Mouse (Mus musculus) cerebellum, postnatal 14 days (tissue): Measurements from ENCODE around the gene Pycr1.

Experiments used
- DNase-seq, 2 experiments: peaks; one replicate each; pipeline ENCODE4 v3.0.0; 2021; ENCODE audit warnings: mixed read lengths in 2 of 2

Gene Pycr1

GRCm38 (mm10) chr11:120657301-120657700 is 13.7 kb upstream of the Pycr1 start:
- DNase-seq, result no peak

- no peak for DNase-seq
These were observed 11.2 kb upstream of the Pycr1 start for GRCm38 (mm10) chr11:120654741-120655140.

DNA sequence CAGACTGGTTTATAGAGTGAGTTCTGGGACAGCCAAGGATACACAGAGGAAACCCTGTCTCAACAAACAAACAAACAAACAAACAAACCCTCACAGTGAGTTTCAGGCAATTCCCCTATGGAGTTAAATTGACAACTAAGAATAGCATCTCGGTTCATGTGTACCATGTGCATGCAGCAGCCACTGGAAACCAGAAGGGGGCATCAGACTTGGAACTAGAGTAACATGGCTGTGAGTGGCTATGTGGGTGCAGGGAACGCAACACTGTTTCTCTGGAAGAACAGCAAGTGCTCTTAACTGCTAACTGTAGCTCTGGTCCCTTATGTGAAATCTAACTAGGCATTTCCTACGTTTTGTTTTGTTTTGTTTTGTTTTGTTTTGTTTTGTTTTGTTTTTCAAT is 8.3 kb upstream of the Pycr1 start:
- no peak for DNase-seq

DNA sequence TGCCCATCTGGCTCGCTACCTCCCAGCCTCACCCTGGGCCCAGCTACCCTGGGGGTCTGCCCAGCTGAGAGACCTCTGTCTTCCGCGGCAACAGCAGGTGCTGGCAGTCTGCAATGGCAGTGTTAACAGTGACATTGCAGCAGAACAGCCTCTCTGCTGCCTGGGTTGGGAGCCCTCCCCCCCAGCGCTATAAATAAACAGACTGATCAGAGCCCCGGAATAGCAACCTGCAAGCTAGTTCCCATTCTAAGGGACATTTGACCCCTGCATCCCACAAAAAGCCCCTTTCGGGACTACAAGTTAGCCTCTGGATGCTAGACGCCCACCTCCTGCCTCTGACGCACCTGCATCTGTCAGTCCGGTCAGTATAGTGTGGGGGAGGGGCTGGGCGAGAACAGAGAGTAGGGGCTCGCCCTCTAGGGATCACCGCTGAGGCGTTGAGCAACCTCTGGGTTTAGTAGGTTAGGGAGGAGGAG is 4.5 kb upstream of the Pycr1 start, which contains the start of gene Myadml2:
TSS of gene Myadml2 (minus strand) at position 158 of the 476 bp plus-strand sequence.
- DNase-seq, result peak; percentile 57 to 64

- no peak for DNase-seq
These were observed 3.7 kb upstream of the Pycr1 start for GRCm38 (mm10) chr11:120647047-120647830.

- peak; percentile 44 to 45 for DNase-seq
These were observed 499 bp downstream of the Pycr1 start for GRCm38 (mm10) chr11:120642939-120643600.

DNA sequence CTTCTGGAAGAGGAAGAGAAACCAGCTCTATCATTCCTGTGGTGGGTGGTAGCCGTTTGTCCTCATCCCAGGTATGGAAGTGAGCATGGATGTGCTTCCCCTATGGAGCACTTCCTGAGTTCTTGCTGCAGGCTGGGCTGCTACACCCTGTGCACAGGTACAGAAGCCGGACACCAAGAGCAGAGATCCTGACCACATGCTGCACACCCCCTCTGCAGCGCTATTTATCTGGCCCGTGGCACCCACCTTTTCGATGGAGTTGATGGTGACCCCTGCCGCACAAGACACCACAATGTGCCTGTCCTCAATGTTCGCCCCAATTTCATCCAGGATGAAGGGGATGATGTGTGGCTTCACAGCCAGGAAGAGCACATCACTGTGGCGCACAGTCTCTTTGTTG is 1.7 kb downstream of the Pycr1 start:
- DNase-seq, result no peak

GRCm38 (mm10) chr11:120641255-120641654 is 2.3 kb downstream of the Pycr1 start:
- DNase-seq, result no peak

DNA sequence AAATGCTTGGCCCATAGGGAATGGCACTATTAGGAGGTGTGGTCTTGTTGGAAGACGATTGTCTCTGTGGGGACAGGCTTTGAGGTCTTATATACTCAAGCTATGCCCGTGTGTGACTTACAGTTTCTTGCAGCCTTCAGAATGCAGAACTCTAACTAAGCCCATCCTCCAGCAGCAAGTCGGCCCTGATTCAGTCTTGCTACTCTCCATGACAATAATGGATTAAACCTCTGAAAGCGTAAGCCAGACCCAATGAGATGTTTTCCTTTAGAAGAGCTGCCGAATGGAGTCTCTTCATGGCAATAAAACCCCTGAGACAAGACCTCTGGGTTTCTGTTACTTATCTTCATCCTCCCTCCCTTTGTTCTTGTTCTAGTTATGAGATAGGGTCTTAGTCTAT is 8.8 kb downstream of the Pycr1 start:
- DNase-seq, result no peak

GRCm38 (mm10) chr11:120633520-120634343 is 9.8 kb downstream of the Pycr1 start, which contains the start of gene Mafg:
TSS of gene Mafg (minus strand) at chr11:120633600.
- peak; percentile 95 for DNase-seq

GRCm38 (mm10) chr11:120632559-120633519 is 10.7 kb downstream of the Pycr1 start:
- peak; percentile 63 to 69 for DNase-seq

DNA sequence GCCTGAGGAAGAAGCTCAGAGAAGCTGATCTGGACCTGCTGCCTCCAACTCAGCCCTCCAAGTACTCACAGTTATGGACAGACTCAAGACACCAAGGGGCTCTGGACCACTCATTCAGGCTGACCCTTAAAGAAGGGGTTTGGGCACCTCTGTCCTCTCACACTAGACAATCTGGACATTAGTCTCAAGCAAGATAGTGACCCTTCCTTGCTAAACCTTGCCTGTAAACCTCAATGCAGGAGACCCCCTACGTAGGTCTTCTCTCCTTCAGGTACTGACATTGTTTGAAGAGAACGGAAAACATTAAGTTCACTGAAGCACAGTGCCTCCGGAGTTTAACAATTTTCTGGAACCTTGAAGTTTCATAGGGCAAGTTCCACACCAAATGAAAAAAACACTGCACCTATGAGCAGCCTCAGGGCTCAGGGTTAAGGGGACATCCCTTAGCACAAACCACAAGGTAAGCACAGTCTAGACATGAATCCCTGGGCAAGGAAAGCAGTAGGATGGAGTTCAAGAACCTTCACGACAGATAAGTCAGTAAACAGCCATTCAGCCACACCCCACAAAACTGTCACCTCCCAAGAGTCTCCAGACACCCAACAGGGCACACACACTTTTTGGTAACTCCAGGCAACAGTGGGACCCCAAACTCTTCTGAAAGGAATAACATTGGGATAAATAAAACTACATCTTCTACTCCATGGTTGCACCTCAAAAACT is 11.7 kb downstream of the Pycr1 start:
- DNase-seq, result no peak

DNA sequence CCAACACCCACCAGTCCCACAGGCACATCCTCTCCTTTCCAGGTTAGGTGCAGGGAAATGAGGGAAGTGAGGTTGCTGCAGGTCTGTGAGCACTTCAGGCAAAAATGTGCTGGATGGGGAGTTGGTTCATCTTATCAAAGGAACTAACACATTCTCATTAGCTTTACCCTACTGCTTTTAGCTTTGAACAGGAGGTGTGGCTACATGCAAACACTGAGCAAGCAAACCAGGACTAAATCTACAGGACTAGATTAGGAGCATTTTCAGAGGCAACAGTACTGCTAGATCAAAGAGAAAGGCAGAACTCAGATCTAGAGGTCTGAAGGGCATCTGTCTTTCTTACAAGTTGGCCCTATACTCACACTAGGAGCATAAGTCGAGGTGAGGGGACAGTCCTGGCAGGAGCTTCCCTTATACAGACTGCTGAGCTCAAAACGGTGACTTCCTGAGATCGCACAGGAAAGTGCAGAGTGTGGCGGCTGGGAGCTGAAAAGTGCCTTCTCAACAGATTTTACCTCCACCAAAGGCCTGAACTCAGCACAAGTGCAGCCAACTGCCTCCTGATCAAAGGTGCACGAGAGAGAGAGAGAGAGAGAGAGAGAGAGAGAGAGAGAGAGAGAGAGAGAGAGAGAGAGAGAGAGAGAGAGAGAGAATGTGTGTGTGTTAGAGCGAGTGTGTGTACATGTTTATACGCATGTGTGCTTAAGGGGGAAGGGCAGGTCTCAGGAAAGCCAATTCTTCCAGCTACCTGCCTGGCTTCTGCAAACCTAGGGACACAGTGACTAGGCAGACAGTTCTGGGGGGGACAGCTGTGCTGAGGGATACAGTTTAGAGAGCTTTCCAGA is 12.5 kb downstream of the Pycr1 start:
- no peak for DNase-seq

DNA sequence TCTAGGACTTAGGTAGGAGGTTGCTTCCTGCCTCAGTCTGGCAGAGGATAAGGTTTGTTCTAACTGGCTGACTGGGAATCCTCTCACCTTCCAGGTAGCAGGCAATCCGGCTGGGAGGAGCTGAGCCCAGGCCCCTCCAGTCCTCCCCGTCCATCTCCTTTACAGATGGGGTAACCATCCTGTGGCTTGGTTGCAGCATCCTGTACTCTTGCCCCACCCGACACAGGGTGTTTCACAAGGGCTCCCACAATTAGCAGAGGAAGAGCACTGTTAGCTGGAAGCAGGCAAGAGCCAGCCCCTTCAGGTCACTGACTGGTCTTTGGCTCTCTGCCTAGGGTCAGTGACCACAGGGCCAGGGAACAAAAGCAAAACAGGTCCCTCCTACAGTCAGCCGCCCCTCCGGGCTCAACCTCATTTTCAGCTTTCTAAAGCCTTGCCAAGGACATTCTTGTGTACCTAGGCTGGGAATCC is 13.1 kb downstream of the Pycr1 start:
- DNase-seq, result no peak

DNA sequence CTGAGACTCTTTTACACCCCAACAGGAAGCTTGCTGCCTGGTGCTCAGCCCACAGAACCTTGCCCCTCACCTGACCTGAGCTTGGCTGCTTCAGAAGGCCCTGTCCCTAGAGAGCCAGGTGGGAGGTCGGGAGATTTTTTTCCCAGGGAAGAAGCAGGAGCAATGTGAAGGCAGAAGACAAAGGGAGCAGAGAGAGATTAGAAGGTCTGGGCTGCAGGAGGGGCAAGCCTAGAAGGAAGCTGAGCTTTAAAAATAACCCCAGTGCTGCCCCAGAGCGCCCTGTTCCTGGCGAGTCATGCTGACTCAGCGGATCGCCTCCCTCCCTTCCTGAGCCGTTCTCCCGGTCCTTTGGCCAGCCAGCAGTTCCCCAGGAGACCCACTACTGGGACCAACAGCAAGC is 13.7 kb downstream of the Pycr1 start:
- no peak for DNase-seq

DNA sequence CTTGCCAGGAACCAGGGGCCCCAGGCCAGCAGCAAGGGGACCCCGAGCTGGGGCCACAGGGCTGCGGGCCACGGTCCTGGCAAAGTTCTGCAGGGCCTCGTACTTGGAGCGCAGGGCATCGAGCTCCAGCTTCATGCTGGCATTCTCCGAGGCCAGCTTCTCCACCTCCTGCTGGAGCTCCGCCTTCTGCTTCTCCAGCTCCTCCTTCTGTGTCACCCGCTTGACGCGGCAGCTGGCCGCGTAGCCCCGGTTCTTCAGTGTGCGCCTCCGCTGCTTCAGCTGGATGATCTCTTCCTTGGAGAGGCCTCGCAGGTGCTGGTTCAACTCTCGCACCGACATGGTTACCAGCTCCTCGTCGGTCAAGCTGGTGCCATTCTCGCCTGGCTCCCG is 14.2 kb downstream of the Pycr1 start:
- no peak for DNase-seq

GRCm38 (mm10) chr11:120628601-120629340 is 14.8 kb downstream of the Pycr1 start:
- no peak for DNase-seq

DNA sequence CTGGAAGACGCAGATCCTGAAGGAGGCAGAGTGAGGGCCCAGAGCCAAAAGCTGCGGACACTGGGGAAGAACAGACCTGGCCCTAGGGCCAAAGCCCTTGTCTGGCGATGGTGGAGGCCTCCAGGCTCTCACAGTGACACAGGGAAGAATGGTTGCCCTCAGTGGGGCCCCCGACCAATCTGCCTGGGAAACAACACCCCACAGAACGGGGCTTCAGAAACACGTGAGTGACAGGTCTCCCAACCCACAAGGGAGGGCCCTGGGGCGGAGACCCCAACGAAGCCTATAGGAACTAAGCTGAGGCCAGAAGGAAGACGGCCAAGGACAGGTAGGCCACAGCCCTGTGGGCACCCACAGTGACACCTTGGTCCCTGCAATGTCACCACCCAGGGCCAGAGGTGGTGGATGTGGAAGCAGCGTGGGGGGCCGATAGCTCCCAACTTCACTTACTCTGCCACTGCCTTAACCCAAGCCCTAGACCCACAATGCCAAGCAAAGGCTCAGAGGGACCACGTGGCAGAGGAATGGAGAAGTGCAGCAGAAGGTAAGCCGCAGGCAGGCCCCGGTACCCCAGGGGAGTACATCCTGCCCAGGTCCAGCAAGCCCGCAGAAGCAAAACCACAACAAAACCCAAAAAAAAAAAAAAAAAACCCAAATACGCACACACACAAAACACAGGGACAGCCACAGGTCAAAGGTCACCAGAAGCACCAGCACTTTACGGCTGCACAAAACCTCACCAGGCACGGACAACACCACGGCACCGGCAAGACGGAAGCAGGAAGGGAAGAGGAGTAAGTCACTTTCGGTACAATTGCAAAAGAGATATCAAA is 15.9 kb downstream of the Pycr1 start:
- no peak for DNase-seq
